Comparison of ENCODE assay signal across 8 mouse cellular contexts in genomic region chr1:58393284-58394195, GRCm38 (mm10). TPM values are rescaled to one million over a fixed set of nuclear protein-coding genes. Genes with fewer than 3 reads are reported as not detected.
DNase-seq lines count a peak whose midpoint lies in the region; ATAC-seq and TF ChIP-seq lines count a peak whose summit lies in the region.

No protein-coding gene starts in this region.

- H3K9ac ChIP-seq in hindbrain, embryonic 11.5 days (ENCODE audit: low read depth, low read length), result peak overlapping the region; percentile 96

- no peaks in the 10 kb centered on the region for H3K9me3 ChIP-seq in hindbrain, embryonic 11.5 days (ENCODE audit: control insufficient read depth, low read length)

- H3K36me3 ChIP-seq in hindbrain, embryonic 11.5 days (ENCODE audit: control insufficient read depth, insufficient read depth, low read length), result peaks cover 10% of the 10 kb centered on the region
- H3K36me3 ChIP-seq in macrophage (ENCODE audit: inconsistent target), result peaks cover 29% of the 10 kb centered on the region

- intact Hi-C loops in left cerebral cortex, adult 2 months (cut with DNase I), result loop anchor here (10.0 kb wide), 1 partner anchor 979 kb away; no protein-coding TSS in a partner anchor

- peak; percentile 5; the same call in 1 of the 2 replicates for TF ChIP-seq CTCF in left cerebral cortex, adult 2 months (IDR thresholded peaks at IDR 0.05)

- peak; percentile 77 for DNase-seq in R1 (ENCODE audit: low read depth, low spot score)
- peak; percentile 64 for DNase-seq in cerebellum, adult 9-11 months
- DNase-seq in hindbrain, embryonic 11.5 days (ENCODE audit: low spot score), result peak; percentile 56
- peak; percentile 44 to 54 for DNase-seq in left cerebral cortex, adult 2 months (ENCODE audit: extremely low spot score in 1 of 2, low spot score in 2 of 2)
- peak; percentile 57 for DNase-seq in right cerebral cortex, adult 18-20 months
- peak; percentile 55 for DNase-seq in urinary bladder, postnatal 14 days (ENCODE audit: low spot score)

- H3K27me3 ChIP-seq in hindbrain, embryonic 11.5 days (ENCODE audit: control insufficient read depth, insufficient read depth, low read length), result no peaks in the 10 kb centered on the region

- H3K79me2 ChIP-seq in macrophage (ENCODE audit: inconsistent target), result peaks cover 65% of the 10 kb centered on the region

- H3K4me2 ChIP-seq in hindbrain, embryonic 11.5 days (replicated peaks; ENCODE audit: low read depth, low read length), result peak overlapping the region; percentile 72

- peak overlapping the region; percentile 94 for H3K4me3 ChIP-seq in hindbrain, embryonic 11.5 days (ENCODE audit: low read depth, low read length)
- H3K4me3 ChIP-seq in left cerebral cortex, adult 2 months, result peak overlapping the region; percentile 96
- peak overlapping the region; percentile 77 for H3K4me3 ChIP-seq in macrophage (ENCODE audit: inconsistent target)

- 1% methylated on average over 63 of the region's 90 CpGs for WGBS in hindbrain, embryonic 11.5 days
- 1% methylated on average over 73 of the region's 90 CpGs for WGBS in macrophage (ENCODE audit: missing documents)

- ATAC-seq in frontal cortex, adult (ENCODE audit: low TSS enrichment), result peak; percentile 53
- ATAC-seq in hindbrain, embryonic 11.5 days (ENCODE audit: low FRiP score), result peak; percentile 69

- H3K27ac ChIP-seq in hindbrain, embryonic 11.5 days (ENCODE audit: low read depth, low read length), result peak overlapping the region; percentile 95
- peak overlapping the region; percentile 100 for H3K27ac ChIP-seq in left cerebral cortex, adult 2 months
- H3K27ac ChIP-seq in macrophage, result peak overlapping the region; percentile 17; the same call in 1 of the 2 replicates

- H3K4me1 ChIP-seq in hindbrain, embryonic 11.5 days (replicated peaks; ENCODE audit: control insufficient read depth, insufficient read depth, low read length), result peaks cover 3% of the 10 kb centered on the region

RNA-seq across cellular contexts. Expression of gene Bzw1, which starts 0.8 kb away (rescaled TPM):
- 545 and 568 TPM in 2 replicates for polyA plus RNA-seq in hindbrain, embryonic 11.5 days (2014; fragmentation: Nextera tagmentation; extraction: Ambion mirVana)
- 100 to 1,000 TPM; 137 to 146 TPM for total RNA-seq in left cerebral cortex, adult 2 months (2021)
- 10 to 100 TPM; 23.0 to 74.1 (median 38.3) TPM for total RNA-seq in macrophage (2018; cell fraction: chromatin; rRNA removed)
- 100 to 1,000 TPM; 110 to 168 (median 134) TPM for total RNA-seq in macrophage (2018; cell fraction: cytosol; rRNA removed)
- total RNA-seq in macrophage (2018; cell fraction: nucleus; rRNA removed), result 100 to 1,000 TPM in 2 of 26 experiments, 10 to 100 TPM in 24; 46.4 to 125 (median 65.3) TPM
- polyA plus RNA-seq in macrophage (2018), result 103 to 172 TPM (median 110 TPM) in 3 replicates

RNA-seq across cellular contexts. Expression of gene Clk1, which starts 30.3 kb away (rescaled TPM):
- 159 and 195 TPM in 2 replicates for polyA plus RNA-seq in hindbrain, embryonic 11.5 days (2014; fragmentation: Nextera tagmentation; extraction: Ambion mirVana)
- total RNA-seq in left cerebral cortex, adult 2 months (2021), result 100 to 1,000 TPM; 119 to 134 TPM
- total RNA-seq in macrophage (2018; cell fraction: chromatin; rRNA removed), result 1,000 to 10,000 TPM in 8 of 26 experiments, 100 to 1,000 TPM in 18; 378 to 1,983 (median 827) TPM
- 10 to 100 TPM; 18.4 to 89.4 (median 44.7) TPM for total RNA-seq in macrophage (2018; cell fraction: cytosol; rRNA removed)
- 1,000 to 10,000 TPM in 2 of 26 experiments, 100 to 1,000 TPM in 24; 228 to 1,112 (median 487) TPM for total RNA-seq in macrophage (2018; cell fraction: nucleus; rRNA removed)
- polyA plus RNA-seq in macrophage (2018), result 48.7 to 99.4 TPM (median 98.6 TPM) in 3 replicates

RNA-seq across cellular contexts. Expression of gene Nif3l1, which starts 51.4 kb away (rescaled TPM):
- 67.2 and 69.8 TPM in 2 replicates for polyA plus RNA-seq in hindbrain, embryonic 11.5 days (2014; fragmentation: Nextera tagmentation; extraction: Ambion mirVana)
- 10 to 100 TPM; 15.6 to 19.1 TPM for total RNA-seq in left cerebral cortex, adult 2 months (2021)
- total RNA-seq in macrophage (2018; cell fraction: chromatin; rRNA removed), result 10 to 100 TPM in 11 of 26 experiments, 1 to 10 TPM in 15; 3.2 to 22.1 (median 8.9) TPM
- total RNA-seq in macrophage (2018; cell fraction: cytosol; rRNA removed), result 10 to 100 TPM in 13 of 26 experiments, 1 to 10 TPM in 13; 6.0 to 14.4 (median 10.1) TPM
- total RNA-seq in macrophage (2018; cell fraction: nucleus; rRNA removed), result 10 to 100 TPM in 10 of 26 experiments, 1 to 10 TPM in 16; 3.1 to 20.1 (median 7.6) TPM
- 9.8 to 16.5 TPM (median 10.5 TPM) in 3 replicates for polyA plus RNA-seq in macrophage (2018)

RNA-seq across cellular contexts. Expression of gene Ppil3, which starts 51.7 kb away (rescaled TPM):
- polyA plus RNA-seq in hindbrain, embryonic 11.5 days (2014; fragmentation: Nextera tagmentation; extraction: Ambion mirVana), result 56.4 and 59.2 TPM in 2 replicates
- total RNA-seq in left cerebral cortex, adult 2 months (2021), result 10 to 100 TPM; 23.1 to 25.9 TPM
- total RNA-seq in macrophage (2018; cell fraction: chromatin; rRNA removed), result 10 to 100 TPM in 21 of 26 experiments, 1 to 10 TPM in 5; 4.1 to 45.4 (median 23.8) TPM
- 10 to 100 TPM; 19.2 to 44.9 (median 32.2) TPM for total RNA-seq in macrophage (2018; cell fraction: cytosol; rRNA removed)
- 10 to 100 TPM in 21 of 26 experiments, 1 to 10 TPM in 5; 6.3 to 44.6 (median 16.7) TPM for total RNA-seq in macrophage (2018; cell fraction: nucleus; rRNA removed)
- 25.5 to 49.0 TPM (median 45.3 TPM) in 3 replicates for polyA plus RNA-seq in macrophage (2018)

Comparison
In these comparisons a context has a peak if more than half of its experiments do, and no peak if none do; other contexts are left out.
1. Peak in every context shown above with its lines: DNase-seq, ATAC-seq, H3K4me3 ChIP-seq and H3K27ac ChIP-seq.
2. H3K27ac ChIP-seq: peak in every context shown above with its lines; median percentile 100 in left cerebral cortex, adult 2 months; 95 in hindbrain, embryonic 11.5 days; 17 in macrophage.